Mouse (Mus musculus): ENCODE measurements at regions not wholly inside any gene's neighbourhood (a gene's known extent, or its start where the extent isn't known, plus 50 kb on each side); places are given as distances from the start of the nearest gene placed in this dataset.
"Not testable (repeated sequence)": the region's sequence is repeated elsewhere in the genome, so short reads cannot be mapped to it uniquely, and the experiment has no call there.

DNA sequence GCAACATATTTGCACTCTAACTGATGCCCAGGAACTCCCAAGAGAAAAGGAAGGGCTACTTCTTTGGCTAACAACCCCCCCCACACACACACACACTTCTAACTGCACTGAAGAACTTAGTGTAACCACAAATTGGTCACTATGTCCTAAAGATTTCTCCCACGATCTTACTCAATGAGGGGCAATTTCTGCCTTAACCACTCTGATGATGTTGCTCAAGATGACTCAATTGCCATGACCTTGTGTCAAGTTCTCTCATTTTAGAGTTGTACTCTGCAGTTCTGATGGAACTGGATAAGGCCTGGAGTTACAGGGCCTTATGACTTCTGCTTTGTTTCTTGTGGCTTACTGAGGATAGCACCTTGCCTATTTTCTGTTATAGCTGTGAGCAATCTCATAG lies 81.7 kb downstream of the Sem1 start:
- no peak for DNase-seq (ENCODE audit: low spot score in 2 of 2)

DNA sequence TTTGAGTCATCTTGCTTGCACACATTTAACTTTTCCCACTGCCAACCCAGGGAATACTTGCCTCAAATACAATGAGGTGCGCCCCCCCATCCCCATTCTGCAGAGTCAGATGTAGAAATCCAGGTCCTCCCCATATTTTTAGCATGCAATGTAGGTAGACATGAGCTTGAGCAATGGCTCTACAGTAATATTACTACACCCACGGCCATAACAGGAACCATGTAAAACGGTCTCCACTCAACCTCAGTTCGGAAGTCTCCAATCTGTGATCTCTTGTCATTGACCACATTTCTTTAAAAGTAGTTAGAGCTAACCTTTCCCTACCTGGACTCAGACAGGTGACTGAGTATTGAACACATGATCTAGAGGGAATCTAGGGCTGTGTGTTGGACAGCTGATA lies 82.1 kb downstream of the Sem1 start:
- DNase-seq (ENCODE audit: low spot score in 2 of 2), result no peak

DNA sequence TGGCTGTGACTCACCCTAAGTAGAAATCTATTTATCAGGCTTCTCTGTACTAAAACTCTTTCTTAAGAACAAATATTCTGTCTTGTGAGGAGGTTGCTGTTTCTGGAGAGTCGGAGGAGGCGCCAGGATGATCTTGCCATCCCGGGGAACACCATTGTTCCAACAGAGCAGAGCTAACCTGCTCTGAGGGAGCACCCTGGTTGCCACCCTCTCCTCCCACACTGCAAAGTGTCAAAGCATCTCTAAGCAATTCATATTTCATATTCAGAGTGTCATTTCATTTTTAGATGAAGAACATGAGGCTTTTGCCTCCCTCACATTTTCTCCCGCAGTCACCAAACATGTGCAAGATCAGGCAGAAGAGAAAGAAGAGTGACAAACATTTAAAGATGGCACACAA lies 90.3 kb downstream of the Sem1 start:
- no peak for DNase-seq (ENCODE audit: low spot score in 2 of 2)

DNA sequence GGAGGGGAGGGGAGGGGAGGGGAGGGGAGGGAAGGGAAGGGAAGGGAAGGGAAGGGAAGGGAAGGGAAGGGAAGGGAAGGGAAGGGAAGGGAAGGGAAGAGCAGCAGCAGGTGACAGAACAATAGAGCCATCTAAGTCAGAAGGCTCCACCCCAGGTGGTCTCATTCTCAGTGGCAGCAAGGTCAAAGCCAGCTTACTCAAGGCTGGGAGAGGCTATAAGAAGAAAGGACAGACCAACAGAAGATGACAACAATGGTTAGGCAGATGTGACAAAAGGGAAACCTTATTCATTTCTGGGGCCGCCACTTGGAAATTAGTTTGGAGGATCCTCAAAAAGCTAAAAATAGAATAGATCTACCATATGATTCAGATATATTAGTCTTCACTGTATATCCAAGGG lies 96.9 kb downstream of the Sem1 start:
- DNase-seq (ENCODE audit: low spot score in 2 of 2), result not testable (repeated sequence)

DNA sequence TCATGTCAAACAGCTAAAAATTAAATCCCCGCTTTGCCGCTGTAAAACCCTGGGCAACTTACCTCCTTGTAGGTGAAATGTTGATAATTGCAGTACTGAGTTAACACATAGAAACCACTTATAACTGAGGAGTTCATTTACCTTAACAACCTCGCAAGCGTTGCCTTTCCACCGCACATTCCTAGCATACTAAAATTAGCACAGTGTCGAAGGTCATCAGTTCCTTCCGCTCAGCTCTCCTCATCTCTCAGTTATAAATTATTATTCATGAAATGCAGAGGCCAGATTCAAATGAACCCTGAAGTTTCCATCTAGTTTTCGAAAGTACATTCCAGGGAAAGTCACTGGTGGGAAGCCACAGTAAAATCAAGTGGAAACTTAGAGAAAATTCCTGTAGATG lies 108.1 kb downstream of the Sem1 start:
- no peak for DNase-seq (ENCODE audit: low spot score in 2 of 2)

DNA sequence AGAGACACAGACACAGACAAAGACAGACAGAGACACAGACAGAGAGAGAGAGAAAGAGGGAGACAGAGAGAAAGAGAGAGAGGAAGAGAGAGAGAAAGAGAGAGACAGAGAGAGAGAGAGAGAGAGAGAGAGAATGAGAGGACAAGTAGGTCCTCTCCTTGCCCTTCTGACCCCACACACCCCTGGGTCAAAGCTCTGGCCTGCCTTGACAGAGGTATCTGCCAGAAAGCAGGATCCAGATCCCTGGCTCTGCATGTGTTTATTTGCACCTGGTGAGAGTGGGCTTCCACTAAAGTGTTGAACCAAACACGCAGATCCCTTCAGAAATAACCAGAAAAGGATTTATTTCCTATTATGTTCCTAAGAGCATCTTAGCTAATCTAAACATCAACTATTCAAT lies 110.9 kb downstream of the Sem1 start:
- DNase-seq (ENCODE audit: low spot score in 2 of 2), result no peak

DNA sequence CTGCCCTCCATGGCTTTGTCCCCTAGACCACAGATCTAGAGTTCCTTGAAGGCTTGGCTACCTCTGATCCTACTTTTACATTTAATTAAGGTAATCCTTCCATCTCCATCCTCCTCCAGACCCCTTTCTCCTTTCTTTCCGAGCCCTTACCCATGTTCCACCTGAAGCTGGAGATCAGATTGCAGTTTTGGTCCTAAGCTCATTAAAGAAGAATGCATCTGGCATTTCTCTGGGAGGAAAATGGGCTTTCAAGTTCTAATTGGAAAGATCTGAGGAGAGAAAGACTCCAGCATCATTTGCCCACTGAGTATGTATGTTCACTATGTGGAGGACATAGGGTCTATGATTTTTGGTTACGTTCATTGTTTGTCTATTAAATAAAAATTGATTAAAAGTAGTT lies 112.2 kb downstream of the Sem1 start:
- DNase-seq (ENCODE audit: low spot score in 2 of 2), result no peak

DNA sequence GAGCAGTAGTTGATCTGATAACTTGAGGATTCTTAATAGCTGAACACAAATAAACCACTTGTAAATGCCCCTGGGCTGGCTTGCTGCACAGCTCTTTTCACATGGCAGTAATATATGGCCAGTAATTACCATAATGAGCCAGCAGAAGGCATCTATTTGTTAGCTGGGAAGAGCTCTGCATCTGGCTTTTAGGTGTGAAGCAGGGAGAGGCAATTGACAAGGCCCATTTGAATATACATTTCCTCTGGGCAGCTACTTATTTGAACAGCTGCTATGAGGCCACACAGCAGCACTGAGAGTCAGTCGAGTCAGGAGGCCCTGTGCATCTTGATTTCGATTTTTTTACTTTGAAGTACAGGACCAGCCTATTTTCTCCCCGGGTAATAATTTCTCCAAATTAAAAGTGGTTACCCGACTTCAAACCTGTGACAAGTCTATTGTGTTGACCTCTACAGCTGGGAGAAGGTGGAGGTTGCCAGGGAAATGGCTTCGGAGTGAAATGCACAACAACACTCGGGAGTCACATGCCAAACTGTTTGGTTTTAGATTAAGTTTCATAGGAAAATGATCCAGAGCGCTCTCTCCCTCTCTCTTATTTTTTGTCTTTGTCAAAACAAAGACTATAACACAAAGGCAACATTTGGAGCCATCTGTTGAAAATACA lies 114.5 kb downstream of the Sem1 start:
- DNase-seq (ENCODE audit: low spot score in 2 of 2), result no peak

DNA sequence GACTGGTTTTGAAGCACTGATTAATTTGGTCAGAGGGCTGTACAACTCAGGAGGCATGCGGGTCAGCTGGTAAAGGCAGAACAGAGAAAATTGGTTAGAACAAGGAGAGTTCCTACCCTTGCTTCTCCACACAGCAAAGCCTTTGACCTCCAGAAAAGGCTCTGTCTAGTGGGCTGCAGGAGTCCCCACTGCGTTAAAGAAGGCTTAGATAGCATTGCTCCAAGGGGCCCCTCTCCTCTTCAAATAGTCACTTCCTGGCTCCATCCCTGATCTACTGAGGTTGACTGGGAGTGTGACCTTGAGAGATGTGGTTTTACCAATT lies 118.6 kb downstream of the Sem1 start:
- DNase-seq (ENCODE audit: low spot score in 2 of 2), result no peak

DNA sequence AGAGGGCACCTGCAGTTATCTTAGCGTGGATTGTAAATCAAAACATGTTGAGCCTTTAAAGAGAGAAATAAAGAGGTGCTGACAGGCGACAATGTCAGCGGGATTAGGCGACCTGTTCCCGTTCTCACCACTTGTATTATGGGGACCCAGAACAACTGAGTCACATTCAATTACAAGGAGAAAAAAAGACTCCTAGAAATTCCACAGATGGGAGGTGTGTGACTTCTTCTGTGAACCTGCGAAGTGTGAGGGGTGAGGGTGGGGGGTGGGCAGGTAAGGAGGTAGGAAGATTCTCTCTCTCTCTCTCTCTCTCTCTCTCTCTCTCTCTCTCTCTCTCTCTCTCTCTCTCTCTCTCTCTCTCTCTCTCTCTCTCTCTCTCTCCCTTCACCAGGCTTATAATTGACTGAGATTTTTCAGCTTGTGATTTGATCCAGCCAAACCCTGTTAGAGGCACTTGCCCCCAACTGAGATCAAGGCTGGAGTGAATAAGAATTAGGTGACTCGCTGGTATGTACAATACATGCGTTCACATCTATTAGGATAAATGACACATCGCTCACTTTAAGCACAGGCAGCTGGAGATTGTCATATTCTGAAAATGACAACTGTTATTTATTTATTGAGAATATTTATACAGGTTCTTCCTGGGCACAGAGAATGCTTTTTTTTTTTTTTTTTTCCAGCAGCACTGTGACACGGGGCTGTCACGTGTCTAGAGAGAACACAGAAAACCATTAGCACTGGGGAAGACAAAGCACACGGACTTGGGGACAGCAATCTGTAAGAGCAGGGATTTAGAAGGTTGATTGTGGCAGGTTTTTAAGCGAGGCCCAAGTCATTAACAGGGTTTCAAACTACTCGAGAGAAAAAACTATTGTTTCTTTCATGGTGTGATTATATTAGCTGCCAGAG lies 119.2 kb downstream of the Sem1 start:
- no peak for DNase-seq (ENCODE audit: low spot score in 2 of 2)

DNA sequence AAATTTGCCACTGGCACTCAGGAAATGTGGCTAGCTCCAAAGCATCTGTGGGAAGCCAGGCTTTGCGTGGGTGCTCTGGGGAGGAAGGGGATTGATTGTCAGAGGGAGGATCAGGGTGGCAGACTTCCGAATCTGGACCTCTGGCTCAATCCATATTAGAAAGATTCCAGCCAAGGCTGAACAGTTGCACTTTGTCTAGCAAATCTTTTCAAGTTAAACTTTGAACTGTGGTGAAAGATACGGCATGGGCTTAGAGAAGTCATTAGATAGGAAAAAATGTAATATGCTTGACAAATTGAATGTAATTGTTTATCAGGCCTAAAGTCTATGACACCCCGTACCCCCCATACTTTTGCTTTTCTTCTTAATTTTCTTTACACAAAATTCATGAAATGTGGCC lies 120.7 kb downstream of the Sem1 start:
- no peak for DNase-seq (ENCODE audit: low spot score in 2 of 2)

DNA sequence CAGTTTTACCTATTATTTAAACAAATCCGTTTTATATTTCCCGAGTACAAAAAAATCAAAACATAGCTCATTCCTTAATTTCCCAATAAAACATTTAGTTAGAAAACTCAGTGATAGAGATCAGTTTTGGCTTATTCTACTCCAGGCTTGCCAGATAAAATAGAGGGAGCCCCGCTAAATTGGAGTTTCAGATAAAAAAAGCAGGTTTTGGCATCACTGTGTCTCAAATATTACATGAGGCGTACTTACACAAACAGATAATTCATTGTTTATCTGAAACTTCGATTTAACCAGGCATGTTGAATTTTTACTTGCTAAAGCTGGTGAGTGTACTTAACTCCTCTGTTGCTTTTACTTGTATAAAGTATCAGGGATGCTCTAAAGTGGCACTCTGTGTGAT lies 121.5 kb downstream of the Sem1 start:
- no peak for DNase-seq (ENCODE audit: low spot score in 2 of 2)

DNA sequence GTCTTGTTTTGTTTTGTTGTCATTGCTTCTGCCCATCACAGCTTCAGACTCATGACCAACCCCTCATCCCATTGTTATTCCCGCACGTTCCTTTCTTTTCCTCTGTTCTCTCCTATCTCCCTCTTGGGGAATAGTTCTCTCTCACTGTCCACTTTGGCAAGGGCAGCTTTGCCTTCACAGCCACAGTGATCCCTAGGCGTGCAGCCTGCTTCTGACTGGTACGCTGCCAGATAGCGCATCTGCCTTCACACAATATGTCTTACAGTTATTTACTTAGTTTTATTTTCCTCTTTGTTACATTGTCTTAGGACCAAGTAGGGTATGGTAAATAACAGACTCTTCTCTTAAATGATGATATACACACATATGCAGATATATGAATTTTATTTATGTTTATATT lies 122.9 kb downstream of the Sem1 start:
- DNase-seq (ENCODE audit: low spot score in 2 of 2), result no peak

DNA sequence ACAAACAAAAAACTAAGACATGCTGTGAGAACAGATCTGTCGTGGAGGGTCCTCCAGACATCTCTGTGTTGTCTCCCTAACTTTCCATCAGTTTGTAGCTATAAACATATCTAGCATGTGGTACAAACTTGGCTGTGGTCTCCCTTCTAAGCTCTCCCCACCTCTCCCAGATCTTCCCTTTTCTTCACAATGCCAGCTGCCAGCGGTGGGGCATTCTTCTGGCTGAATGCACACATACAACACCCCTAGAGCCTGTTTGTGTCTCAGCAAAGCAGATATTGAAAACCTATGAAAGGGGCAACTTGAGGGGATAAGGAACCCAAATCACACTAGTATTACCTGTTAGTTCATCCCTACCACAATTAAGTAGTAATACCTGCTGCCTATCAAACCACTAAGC lies 124.1 kb downstream of the Sem1 start:
- no peak for DNase-seq (ENCODE audit: low spot score in 2 of 2)

DNA sequence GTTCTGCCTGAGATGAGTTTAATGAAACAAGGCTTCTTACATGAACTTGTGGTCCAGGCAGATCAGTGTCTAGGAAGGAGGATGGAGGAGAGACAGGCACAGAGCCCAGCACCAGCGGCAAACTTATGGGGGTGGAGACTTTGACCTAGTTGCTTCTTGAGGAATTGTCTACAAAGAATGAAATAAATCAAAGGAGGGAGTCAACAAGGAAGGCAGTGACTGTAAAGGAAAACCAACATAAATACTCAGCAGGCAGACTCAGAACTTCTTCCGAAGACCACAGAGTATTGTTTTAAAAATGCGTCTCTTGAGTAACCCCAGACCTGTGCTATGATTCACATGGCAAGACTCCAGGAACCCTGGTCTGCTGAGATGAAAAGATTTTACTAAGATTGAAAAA lies 143.6 kb downstream of the Sem1 start:
- DNase-seq (ENCODE audit: low spot score in 2 of 2), result no peak

DNA sequence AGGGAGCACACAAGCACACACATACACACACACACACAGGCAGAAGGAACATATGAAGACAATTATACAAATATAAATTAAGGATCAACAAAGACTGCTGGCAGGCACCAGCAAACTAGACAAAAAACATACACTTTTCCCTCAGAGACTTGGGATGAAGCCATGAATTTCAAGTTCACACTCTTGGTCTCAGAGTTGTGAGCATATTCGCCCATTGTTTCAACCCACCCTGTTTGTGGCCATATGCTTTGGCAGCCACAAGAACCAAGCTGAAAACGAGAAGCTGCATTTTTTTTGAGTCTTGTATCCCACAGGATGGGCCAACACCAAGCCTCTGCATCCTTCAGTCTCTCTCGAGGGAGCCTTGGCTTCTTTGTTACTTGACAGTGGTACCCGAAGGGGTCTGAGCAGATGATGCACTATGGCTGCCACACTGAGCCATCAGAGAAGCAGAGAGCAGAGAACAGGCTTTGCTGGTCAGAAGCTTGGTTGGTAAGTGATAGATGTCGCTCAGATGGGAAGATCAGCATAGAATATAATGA lies 144.1 kb downstream of the Sem1 start:
- DNase-seq (ENCODE audit: low spot score in 2 of 2), result no peak

DNA sequence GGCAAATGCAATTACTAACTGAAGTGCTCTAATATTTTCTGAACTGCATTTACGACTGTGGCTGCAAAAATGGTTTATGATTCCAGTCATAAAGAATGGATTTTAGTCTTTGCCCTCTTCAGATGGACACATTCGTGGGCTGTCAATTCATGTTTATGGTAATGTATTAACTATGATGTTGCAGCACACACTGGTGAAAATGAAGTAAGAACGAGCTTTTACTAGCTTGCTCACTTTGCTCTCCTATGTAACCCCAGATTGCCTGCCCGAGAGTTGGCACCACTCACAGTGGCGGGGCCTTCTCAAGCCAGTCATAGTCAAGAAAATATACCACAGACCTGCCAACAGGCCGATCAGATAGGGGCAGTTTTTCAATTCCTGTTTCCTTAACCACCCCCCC lies 145.3 kb downstream of the Sem1 start:
- DNase-seq (ENCODE audit: low spot score in 2 of 2), result no peak

DNA sequence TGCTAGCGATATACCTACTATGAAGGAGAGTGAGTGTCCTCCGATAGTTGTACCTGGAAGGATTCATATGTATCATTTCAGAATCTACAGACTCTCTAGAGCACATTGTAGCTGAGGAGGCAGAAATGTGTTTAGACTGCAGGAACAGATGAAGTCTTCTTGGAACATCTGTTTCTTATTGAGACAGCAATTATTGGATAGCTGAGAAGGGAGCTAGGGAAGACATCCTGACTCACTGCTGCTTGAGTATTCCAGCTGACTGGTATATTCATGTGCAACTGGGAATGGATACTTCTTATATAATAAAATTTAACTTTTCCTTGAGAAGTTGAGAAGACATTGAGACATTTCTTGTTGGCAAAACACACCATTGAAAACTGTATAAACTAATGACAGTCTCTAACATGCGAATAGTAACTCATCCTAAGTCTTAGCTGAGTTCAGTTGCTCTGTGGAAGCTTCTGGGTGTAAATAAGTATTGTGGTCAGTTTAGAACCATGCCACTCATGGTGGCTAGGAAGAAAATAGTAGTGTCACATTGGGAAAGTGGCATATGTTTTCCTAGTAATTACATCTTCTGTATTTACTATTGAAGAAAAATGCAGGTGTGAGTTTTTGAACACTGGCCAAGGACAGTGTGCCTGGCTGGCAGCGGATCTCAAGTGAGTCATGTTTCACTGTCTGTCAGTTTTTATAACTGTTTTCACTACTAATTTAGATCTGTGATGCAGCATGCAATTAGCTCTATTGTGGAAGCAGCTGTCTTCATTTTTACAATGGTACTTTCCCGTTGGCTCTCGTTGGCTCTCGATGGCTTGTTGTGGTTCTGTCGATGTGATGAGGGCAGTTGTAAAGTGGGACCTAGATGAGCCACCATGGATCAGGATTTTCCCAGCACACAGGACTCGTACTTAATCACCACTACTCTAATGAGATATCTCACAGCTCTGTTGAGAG lies 163.5 kb downstream of the Sem1 start:
- no peak for DNase-seq (ENCODE audit: low spot score in 2 of 2)

DNA sequence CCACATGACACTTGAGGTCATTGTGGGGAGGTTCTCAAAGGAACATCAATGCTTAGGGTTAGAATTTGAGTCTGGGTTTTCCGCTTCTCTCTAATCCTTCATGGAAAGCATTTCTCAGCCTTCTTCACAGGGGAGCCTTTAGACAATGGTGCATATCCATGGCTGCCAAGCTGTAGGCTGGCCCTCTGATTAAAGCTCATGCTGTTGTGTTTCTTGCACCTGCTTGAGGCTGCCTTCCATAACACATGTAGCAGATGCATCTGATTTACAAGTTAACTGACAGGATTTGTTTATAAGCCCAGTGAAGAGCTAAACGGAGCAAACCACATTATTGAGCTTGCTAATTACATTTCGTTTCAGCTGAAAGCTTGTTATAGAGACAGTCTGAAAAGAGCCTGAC lies 180.5 kb downstream of the Sem1 start:
- DNase-seq (ENCODE audit: low spot score in 2 of 2), result no peak

DNA sequence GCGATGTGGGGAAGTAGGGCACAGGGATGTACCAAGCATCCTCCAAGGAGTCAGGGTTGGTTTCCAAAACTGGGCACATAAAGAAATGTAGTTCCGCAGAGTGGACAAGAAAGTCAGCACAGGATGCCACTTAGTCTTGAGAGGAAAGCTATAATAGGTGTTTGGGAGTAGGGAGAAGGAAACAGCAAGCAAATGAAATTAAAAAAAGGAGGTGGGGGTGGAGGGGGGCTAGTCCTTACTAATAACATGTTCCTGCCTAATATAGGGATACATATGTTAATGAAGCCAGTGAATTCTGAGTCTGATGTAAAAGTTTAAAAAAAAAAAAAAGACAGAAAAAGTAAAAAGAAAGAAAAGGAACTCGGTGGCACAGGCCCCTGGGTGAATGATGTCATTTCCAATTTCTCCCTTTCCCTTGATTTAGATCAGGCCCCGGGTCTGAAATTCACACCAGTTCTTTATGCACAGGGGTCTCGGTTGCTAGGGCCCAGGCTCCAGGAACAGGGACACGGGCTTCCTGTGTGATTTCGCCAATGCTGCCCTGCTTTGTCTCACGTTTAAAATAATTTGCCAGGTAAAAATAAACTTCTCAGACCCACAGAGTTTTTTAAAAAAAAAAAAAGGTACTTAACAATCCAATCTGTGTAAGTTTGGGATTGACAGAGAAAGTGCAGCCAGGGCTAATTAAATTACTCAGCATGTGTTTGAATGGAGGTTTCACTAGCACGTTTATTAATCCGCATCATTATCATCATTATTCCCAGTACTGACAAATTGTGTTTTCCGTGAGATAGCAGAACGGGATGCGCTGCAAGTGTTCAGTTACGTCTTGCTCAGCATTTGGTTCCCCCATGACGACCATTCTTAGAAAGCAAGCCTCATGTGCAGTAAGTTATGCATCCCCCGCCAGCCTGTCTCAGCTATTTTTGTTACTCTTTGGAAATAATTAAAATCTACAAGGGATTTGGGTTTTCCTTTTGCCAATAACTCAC lies 172.8 kb upstream of the Slc25a13 start:
- DNase-seq (ENCODE audit: low spot score in 2 of 2), result no peak
